Mouse (Mus musculus) forebrain, embryonic 15.5 days (tissue): ENCODE data around the gene F930015N05Rik. TPM values are rescaled to one million over a fixed set of nuclear protein-coding genes. Genes with fewer than 3 reads are reported as not detected.

Experiments
- ATAC-seq: fragments of 200-750 bp; cut with Nextera tagmentation; replicated peaks from 2 replicates; pipeline ENCODE4 v1.8.0; 2017; ENCODE audit warnings: mild to moderate bottlenecking, moderate TSS enrichment, moderate library complexity
- H3K27ac ChIP-seq: fragments of 300-500 bp; sonication (generic); replicated peaks from 2 replicates; pipeline ENCODE4 v1.5.1; 2015; ENCODE audit warnings: mild to moderate bottlenecking, inconsistent platforms
- H3K27me3 ChIP-seq: fragments of 300-500 bp; sonication (generic); 2 replicates; pipeline ENCODE4 v1.6.1; 2015; ENCODE audit warnings: inconsistent platforms
- H3K36me3 ChIP-seq: fragments of 300-500 bp; sonication (generic); 2 replicates; pipeline ENCODE4 v1.6.1; 2015; ENCODE audit warnings: mild to moderate bottlenecking, inconsistent platforms
- H3K4me1 ChIP-seq: fragments of 300-500 bp; sonication (generic); 2 replicates; pipeline ENCODE4 v1.6.1; 2015; ENCODE audit warnings: inconsistent platforms
- H3K4me2 ChIP-seq: fragments of 300-500 bp; sonication (generic); replicated peaks from 2 replicates; pipeline ENCODE4 v1.6.1; 2015; ENCODE audit warnings: mild to moderate bottlenecking, inconsistent platforms
- H3K4me3 ChIP-seq: fragments of 300-500 bp; sonication (generic); 2 replicates; pipeline ENCODE4 v1.5.1; 2015; ENCODE audit warnings: mild to moderate bottlenecking, inconsistent platforms
- H3K9ac ChIP-seq: fragments of 300-500 bp; sonication (generic); replicated peaks from 2 replicates; pipeline ENCODE4 v1.6.1; 2015; ENCODE audit warnings: mild to moderate bottlenecking, inconsistent platforms
- H3K9me3 ChIP-seq: fragments of 300-500 bp; sonication (generic); 2 replicates; pipeline ENCODE4 v1.6.1; 2016; ENCODE audit warnings: inconsistent platforms
- WGBS: fragments of 180-500 bp; shearing (Covaris S2); methylation state at CpG from one replicate; pipeline ENCODE4 v1.1.7; 2015; ENCODE audit warnings: mixed read lengths; 5-methylcytosine and 5-hydroxymethylcytosine counted together
- polyA plus RNA-seq: library from polyadenylated mRNA; unstranded; fragments of >200 nt; fragmentation: Nextera tagmentation; extraction: Ambion mirVana; gene quantifications from 2 replicates; pipeline ENCODE4 v1.2.1, GENCODE M21; 2015

Gene F930015N05Rik
- 0.27 and 0.45 TPM in 2 replicates for polyA plus RNA-seq

DNA sequence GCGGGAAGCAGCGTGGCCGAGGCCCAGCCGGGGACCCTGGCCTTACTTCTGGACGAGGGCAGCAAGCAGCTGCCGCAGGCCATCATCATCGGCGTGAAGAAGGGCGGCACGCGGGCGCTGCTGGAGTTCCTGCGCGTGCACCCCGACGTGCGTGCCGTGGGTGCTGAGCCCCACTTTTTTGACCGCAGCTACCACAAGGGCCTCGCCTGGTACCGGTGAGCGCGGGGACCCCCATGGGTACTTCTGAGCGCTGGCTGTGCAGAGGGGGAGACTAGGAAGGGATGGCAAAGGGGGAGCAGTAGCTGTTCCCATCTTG is at the start of gene F930015N05Rik:
Gene F930015N05Rik (minus strand): TSS at position 242 of the 316 bp plus-strand sequence.
- under 1% methylated on average over 24 of the region's 24 CpGs for WGBS

DNA sequence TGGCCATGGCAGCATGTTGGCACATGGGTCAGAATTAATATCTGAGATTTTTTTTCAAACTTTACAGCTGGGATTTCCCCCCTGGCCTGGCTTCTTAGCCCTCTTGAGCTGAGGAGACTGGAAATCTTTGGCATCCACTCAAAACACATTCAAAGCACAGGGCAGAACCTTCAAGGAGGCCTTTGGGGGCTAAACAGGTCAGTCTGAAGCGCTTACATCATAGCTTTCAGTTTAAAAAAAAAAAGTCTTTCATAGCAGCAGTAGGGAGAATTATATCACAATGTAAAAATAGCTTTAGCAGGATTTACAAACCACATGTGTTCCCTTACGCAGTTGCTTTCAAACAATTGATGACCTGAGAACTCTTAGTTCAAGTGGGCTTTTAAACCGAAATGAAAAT is 45.0 kb upstream of the F930015N05Rik start:
- H3K36me3 ChIP-seq, result no peaks in the 10 kb centered on the region
- no peaks in the 10 kb centered on the region for H3K27me3 ChIP-seq
- H3K9me3 ChIP-seq, result no peaks in the 10 kb centered on the region
- 0 out of 2 replicates have a peak, but pooled peaks cover 3% of the 10 kb centered on the region for H3K4me1 ChIP-seq
- H3K9ac ChIP-seq, result no peak overlapping the region
- no peak overlapping the region for H3K4me2 ChIP-seq
- ATAC-seq, result no peak
- H3K27ac ChIP-seq, result no peak overlapping the region
- 76% methylated on average over 3 of the region's 3 CpGs for WGBS
- H3K4me3 ChIP-seq, result no peak overlapping the region

More for the DNA sequence above, at the start of gene F930015N05Rik:
- peak within 1 kb of the TSS; percentile 51 for H3K4me3 ChIP-seq
- no peak for ATAC-seq
- H3K27ac ChIP-seq, result no peak within 1 kb of the TSS
- H3K9ac ChIP-seq, result peak within 1 kb of the TSS; percentile 46
- H3K9me3 ChIP-seq, result no peaks in the 10 kb centered on the region
- H3K36me3 ChIP-seq, result no peaks in the 10 kb centered on the region
- H3K27me3 ChIP-seq, result peaks cover 55% of the 10 kb centered on the region
- H3K4me1 ChIP-seq, result peaks cover 19% of the 10 kb centered on the region
- peak within 1 kb of the TSS; percentile 97 for H3K4me2 ChIP-seq

DNA sequence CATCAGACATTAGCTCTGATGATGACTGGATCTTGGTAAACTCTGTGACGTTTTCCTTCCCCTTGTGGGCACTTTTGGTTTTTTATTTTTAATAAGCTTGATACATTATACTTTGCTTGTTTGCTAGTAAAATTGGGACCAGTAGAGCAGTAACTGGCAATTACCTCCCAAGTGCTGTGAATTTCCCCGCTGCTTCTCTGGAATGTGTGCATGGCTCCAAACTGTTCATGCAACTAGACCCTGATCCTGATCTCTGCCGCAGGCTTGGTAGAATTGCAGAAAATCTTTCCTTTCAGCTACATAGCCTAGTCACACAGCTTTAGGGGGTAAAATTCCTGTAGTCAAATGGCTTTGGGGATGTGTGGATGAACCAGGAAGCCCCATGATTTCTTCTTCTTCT is 37.2 kb upstream of the F930015N05Rik start:
- Histone ChIP-seq H3K36me3 (no peaks in the 10 kb centered on the region), H3K4me3 (no peak overlapping the region), H3K4me1 (0 out of 2 replicates have a peak, but pooled peaks cover 3% of the 10 kb centered on the region), H3K27ac (no peak overlapping the region), H3K9ac (no peak overlapping the region), H3K27me3 (no peaks in the 10 kb centered on the region), H3K4me2 (no peak overlapping the region), H3K9me3 (no peaks in the 10 kb centered on the region)
- no peak for ATAC-seq
- 91% methylated on average over 3 of the region's 3 CpGs for WGBS

DNA sequence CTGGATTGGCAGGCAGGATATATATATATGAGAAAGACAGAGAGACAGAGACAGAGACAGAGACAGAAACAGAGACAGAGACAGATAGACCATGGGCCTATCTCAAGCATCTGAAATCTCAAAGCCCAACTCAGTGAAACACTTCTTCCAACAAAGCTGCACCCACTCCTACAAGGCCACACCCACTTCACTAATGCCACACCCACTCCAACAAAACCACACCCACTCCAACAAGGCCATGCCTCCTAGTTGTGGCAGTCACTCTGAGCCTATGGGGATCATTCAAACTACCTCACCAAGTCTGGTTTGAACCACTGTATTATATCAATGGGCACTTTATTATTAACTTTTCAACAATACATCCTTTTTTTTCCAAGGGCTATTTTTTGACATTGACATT is 34.2 kb upstream of the F930015N05Rik start:
- ATAC-seq, result no peak
- H3K4me2 ChIP-seq, result no peak overlapping the region
- no peak overlapping the region for H3K4me3 ChIP-seq
- H3K27ac ChIP-seq, result no peak overlapping the region
- no peak overlapping the region for H3K9ac ChIP-seq
- no peaks in the 10 kb centered on the region for H3K4me1 ChIP-seq
- H3K9me3 ChIP-seq, result no peaks in the 10 kb centered on the region
- no peaks in the 10 kb centered on the region for H3K36me3 ChIP-seq
- no peaks in the 10 kb centered on the region for H3K27me3 ChIP-seq

DNA sequence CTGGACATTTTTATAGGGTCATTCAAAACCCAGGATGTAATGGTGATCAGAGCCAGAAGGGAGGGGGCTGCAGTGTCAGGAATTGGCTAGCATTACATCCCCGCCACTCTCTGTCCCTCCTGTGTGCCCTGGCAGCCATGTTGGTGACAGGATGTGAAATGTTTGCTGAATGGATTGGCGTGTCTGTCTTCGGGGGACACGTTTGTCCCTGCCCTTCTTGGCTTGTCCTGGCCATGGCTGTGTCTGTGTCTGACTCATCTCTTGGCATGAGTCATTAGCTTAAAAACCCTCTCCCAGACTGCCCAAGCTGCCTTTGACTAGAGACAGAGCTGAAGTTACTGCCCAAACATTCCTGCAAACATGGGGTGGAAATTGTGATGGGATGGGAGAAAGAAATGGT is 32.3 kb upstream of the F930015N05Rik start:
- Histone ChIP-seq H3K9ac (no peak overlapping the region), H3K27me3 (no peaks in the 10 kb centered on the region), H3K4me3 (no peak overlapping the region), H3K9me3 (no peaks in the 10 kb centered on the region), H3K4me1 (no peaks in the 10 kb centered on the region), H3K36me3 (no peaks in the 10 kb centered on the region), H3K4me2 (no peak overlapping the region), H3K27ac (no peak overlapping the region)
- WGBS, result 88% methylated on average over 4 of the region's 4 CpGs
- ATAC-seq, result no peak

DNA sequence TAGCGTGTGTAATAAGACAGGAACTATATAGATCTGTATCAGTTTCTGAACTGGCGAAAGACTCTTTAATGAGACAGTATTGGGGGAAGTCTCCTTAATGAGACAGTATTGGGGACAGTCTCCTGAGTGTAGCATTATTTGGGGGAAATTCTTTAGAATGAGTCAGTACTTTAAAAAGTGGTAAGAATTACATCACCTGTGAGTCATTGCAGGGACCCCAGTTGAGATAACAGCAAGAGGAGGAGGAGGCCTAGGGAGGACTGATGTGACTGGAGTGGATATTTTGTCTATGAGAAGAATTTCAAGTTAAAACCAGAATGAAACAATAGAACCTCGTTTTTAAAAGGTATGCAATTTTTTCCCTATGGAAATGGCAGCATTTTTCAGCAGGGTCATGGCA is 25.3 kb upstream of the F930015N05Rik start:
- no peaks in the 10 kb centered on the region for H3K36me3 ChIP-seq
- WGBS, result 76% methylated on average over 3 of the region's 3 CpGs
- no peak overlapping the region for H3K27ac ChIP-seq
- H3K9me3 ChIP-seq, result no peaks in the 10 kb centered on the region
- no peaks in the 10 kb centered on the region for H3K4me1 ChIP-seq
- no peaks in the 10 kb centered on the region for H3K27me3 ChIP-seq
- H3K4me3 ChIP-seq, result no peak overlapping the region
- ATAC-seq, result no peak
- H3K4me2 ChIP-seq, result no peak overlapping the region
- no peak overlapping the region for H3K9ac ChIP-seq

DNA sequence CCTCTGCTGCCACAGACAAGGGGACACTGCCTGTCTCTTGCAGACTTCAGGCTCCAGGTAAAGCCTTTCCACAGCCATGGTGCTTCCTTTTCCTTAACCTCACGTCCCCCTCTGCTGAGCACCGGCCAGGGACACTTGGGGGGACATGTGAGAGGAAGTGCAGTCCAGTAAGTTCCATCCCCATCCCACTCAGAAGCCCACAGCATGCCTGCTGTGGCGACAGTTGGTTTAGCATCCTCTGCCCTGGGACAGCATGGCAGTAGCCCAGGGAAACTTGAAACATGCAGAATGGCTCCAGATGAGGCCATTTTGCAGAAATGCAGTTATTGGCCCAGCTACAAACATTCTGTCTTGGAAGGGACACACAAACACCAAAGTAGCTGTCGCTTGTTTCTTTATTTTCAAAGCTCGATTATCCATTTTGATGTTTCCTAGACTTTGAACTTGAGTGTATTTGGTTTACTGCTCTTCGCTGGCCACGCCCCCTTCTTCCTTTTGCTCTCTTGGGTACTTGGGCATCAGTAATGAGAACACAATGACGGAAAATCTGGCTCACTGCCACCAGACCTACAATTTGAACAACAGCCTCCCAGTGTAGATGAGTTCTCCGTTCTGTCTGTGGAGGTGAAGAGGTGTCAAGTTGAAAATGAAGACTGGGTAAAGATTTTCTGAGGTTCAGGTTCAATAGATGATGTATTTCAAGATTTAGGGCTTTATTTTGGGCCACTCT is 12.3 kb upstream of the F930015N05Rik start:
- Histone ChIP-seq H3K4me2 (no peak overlapping the region), H3K36me3 (no peaks in the 10 kb centered on the region), H3K4me1 (peaks cover 9% of the 10 kb centered on the region; the same call in 1 of the 2 replicates), H3K9me3 (no peaks in the 10 kb centered on the region), H3K4me3 (no peak overlapping the region), H3K27me3 (0 out of 2 replicates have a peak, but pooled peaks cover 3% of the 10 kb centered on the region), H3K9ac (no peak overlapping the region), H3K27ac (no peak overlapping the region)
- WGBS, result 42% methylated on average over 9 of the region's 9 CpGs
- ATAC-seq, result no peak

DNA sequence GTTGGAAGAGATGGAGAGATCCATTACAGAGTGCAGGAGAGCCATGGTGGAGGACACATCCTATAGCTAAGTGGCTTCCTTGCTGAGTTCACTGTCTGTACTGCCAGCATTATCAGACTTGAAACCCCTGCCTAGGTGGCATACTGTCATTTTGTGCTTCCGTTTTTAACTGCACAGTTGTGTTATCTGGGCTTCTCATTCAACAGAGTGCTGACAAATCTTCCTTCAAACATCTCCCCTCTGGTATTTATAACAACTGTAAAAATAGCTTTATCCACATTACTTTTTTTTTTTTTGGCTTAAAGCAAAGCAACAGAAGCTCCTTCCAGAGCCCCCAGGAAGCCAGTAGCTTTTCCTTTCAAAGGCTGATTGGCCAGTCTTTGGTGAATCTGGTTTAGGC is 8.8 kb upstream of the F930015N05Rik start:
- peaks cover 12% of the 10 kb centered on the region for H3K27me3 ChIP-seq
- WGBS, result 83% methylated on average over 1 of the region's 1 CpGs
- ATAC-seq, result no peak
- peaks cover 12% of the 10 kb centered on the region; the same call in 1 of the 2 replicates for H3K4me1 ChIP-seq
- no peak overlapping the region for H3K4me2 ChIP-seq
- H3K27ac ChIP-seq, result no peak overlapping the region
- H3K4me3 ChIP-seq, result no peak overlapping the region
- H3K9me3 ChIP-seq, result no peaks in the 10 kb centered on the region
- H3K9ac ChIP-seq, result no peak overlapping the region
- H3K36me3 ChIP-seq, result no peaks in the 10 kb centered on the region

DNA sequence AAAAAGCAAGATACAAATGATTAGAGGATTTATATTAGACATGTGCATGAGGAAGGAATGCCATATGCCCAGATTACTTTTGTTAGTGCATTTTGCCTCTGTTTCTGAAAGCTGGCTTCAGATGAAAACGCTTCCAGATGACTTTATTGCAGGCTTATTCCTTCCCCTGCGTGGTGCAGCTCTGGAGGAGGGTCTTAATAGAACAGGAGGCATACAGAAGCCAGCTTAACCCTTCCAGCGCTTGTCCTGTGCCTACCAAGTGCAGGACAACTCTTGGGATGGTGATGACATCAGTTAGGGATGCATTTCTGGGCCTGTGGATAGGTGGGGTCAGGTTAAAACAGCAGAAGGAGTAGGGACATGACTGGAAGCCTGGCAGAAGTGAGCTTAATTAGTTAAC is 6.2 kb upstream of the F930015N05Rik start:
- no peak overlapping the region for H3K4me2 ChIP-seq
- no peak overlapping the region for H3K4me3 ChIP-seq
- ATAC-seq, result no peak
- H3K36me3 ChIP-seq, result no peaks in the 10 kb centered on the region
- no peak overlapping the region for H3K9ac ChIP-seq
- H3K4me1 ChIP-seq, result 0 out of 2 replicates have a peak, but pooled peaks cover 4% of the 10 kb centered on the region
- no peaks in the 10 kb centered on the region for H3K9me3 ChIP-seq
- H3K27me3 ChIP-seq, result peaks cover 34% of the 10 kb centered on the region
- WGBS, result 37% methylated on average over 3 of the region's 3 CpGs
- no peak overlapping the region for H3K27ac ChIP-seq

DNA sequence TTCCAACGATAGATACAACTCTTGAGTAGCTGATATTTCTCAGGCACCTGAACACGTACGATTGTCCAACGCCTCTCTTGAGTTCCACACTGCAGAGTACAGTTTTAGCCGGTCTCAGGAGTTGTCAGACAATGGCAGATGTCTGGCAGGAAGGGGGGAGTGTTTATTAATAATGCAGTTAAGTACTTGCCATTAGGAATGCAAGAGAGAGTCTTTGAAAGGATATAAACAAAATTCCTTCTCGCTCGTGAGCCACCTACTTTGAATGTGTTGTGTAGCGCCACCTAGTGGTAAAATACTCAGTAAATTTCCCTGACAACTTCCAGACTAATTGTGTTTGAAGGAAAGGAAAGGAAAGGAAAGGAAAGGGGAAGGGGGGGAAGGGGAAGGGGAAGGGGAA is 5.7 kb upstream of the F930015N05Rik start:
- Histone ChIP-seq H3K4me3 (no peak overlapping the region), H3K27ac (no peak overlapping the region), H3K9me3 (no peaks in the 10 kb centered on the region), H3K36me3 (no peaks in the 10 kb centered on the region), H3K4me2 (no peak overlapping the region), H3K9ac (no peak overlapping the region), H3K4me1 (0 out of 2 replicates have a peak, but pooled peaks cover 4% of the 10 kb centered on the region), H3K27me3 (peaks cover 37% of the 10 kb centered on the region)
- ATAC-seq, result no peak
- 28% methylated on average over 8 of the region's 8 CpGs for WGBS

DNA sequence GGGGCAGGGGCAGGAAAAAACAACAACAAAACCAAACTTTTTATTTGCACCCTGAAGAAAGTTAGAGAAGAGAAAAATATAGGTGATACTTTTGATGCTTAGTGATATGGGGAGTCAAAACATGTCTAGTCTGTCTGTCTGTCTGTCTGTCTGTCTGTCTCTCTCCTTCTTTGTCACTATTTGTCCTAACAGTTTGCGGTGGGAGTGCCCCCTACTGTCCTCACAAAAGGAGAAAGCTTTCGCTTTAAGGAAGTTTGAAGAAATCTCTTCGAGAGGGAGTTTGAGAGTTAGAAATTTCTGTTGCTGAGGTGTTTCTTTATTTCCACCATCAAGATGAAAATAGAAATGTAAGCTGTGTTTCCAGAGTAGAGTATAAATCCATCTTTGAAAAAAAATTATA is 2.5 kb upstream of the F930015N05Rik start:
- Histone ChIP-seq H3K9ac (no peak overlapping the region), H3K27me3 (peaks cover 50% of the 10 kb centered on the region), H3K36me3 (no peaks in the 10 kb centered on the region), H3K9me3 (no peaks in the 10 kb centered on the region), H3K4me3 (no peak overlapping the region), H3K27ac (no peak overlapping the region), H3K4me1 (peaks cover 23% of the 10 kb centered on the region), H3K4me2 (no peak overlapping the region)
- 27% methylated on average over 3 of the region's 3 CpGs for WGBS
- ATAC-seq, result no peak

DNA sequence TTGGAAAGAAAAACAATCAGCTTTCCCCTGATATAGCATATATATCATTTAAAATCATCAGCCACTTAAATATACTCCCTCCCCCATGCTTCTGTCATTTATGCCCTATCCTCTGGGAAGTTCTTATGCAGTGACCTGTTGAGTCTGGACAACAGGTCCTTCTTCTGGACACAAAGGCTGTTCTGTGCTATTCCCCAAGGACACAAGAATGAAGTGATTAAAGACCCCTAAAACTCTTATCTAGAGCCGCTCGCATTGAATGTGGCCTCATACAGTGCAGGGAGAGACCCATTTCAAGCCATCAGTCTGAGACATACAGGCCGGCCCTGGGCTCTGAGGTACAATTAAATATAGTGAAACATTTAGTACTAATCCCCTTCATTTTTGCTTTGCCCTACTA is 1.3 kb upstream of the F930015N05Rik start:
- no peak overlapping the region for H3K4me2 ChIP-seq
- no peak for ATAC-seq
- WGBS, result 50% methylated on average over 3 of the region's 3 CpGs

DNA sequence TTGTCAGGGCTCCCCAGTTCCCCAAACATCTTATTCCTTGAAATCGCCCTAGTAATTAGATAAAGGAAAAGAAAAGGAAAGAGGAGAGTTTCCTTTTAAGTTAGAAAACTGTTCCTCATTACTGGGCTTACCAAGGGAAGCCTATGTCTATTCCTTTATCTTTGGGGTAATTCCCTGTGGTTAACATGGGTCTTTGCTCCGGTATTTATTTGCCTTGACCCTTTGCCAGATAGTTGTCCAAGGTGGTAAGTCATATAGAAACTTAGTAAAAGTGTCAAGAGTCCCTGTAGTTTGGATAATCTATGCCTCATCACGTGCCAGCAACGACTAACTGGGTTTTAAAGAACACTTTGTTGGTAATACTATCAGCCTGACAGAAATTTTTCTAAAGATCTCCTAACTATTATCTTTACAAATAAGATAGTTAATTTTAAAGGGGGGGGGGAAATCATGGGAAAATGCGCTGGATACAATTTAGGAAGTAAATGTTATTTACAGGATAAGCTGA is 392 bp upstream of the F930015N05Rik start:
- Histone ChIP-seq H3K27ac (no peak overlapping the region), H3K36me3 (no peaks in the 10 kb centered on the region), H3K4me2 (peak overlapping the region; percentile 97), H3K27me3 (peaks cover 53% of the 10 kb centered on the region), H3K9ac (no peak overlapping the region), H3K9me3 (no peaks in the 10 kb centered on the region), H3K4me3 (peak overlapping the region; percentile 51), H3K4me1 (peaks cover 20% of the 10 kb centered on the region)
- no peak for ATAC-seq
- 22% methylated on average over 5 of the region's 5 CpGs for WGBS

More for the DNA sequence above, 1.3 kb upstream of the F930015N05Rik start:
- Histone ChIP-seq H3K4me1 (peaks cover 23% of the 10 kb centered on the region), H3K27ac (no peak overlapping the region), H3K36me3 (no peaks in the 10 kb centered on the region), H3K4me3 (no peak overlapping the region), H3K27me3 (peaks cover 51% of the 10 kb centered on the region), H3K9ac (no peak overlapping the region), H3K9me3 (no peaks in the 10 kb centered on the region)
